Mouse (Mus musculus): Measurements from ENCODE around the gene Carns1. TPM values are rescaled to one million over a fixed set of nuclear protein-coding genes. Genes with fewer than 3 reads are reported as not detected.

Gene Carns1
- total and polyA plus RNA-seq, 3 experiments = 0.63 to 0.81 TPM; not detected in 1

GRCm38 (mm10) chr19:4171393-4172290, 3.6 kb downstream of the Carns1 start:
- no peaks in the 10 kb centered on the region; the same call in 1 of the 2 replicates for H3K79me2 ChIP-seq (ENCODE audit: control insufficient read depth, insufficient read depth, low read length, poor library complexity)
- peak; percentile 20 for DNase-seq (ENCODE audit: low read depth, low spot score)
- H3K27me3 ChIP-seq (ENCODE audit: control insufficient read depth in 1 of 2, insufficient read depth in 2 of 2, low read length in 2 of 2) = no peaks in the 10 kb centered on the region
- no peaks in the 10 kb centered on the region for H3K9me3 ChIP-seq (replicated peaks; ENCODE audit: insufficient read depth, low read length)
- no peak overlapping the region for H3K27ac ChIP-seq (ENCODE audit: control insufficient read depth, low read depth, low read length)
- TF ChIP-seq MAFK (IDR thresholded peaks at IDR 0.05; ENCODE audit: borderline replicate concordance, low read depth, low read length) (no peak), CHD2 (IDR thresholded peaks at IDR 0.05; ENCODE audit: low read length) (no peak), MAZ (IDR thresholded peaks at IDR 0.05; ENCODE audit: low read depth, low read length) (no peak), TAL1 (IDR thresholded peaks at IDR 0.05; ENCODE audit: low read length) (no peak), ETS1 (IDR thresholded peaks at IDR 0.05; ENCODE audit: low read depth, low read length) (no peak), TCF12 (IDR thresholded peaks at IDR 0.05; ENCODE audit: low read depth, low read length) (no peak), GATA1 (IDR thresholded peaks at IDR 0.05; ENCODE audit: low read depth, low read length) (no peak), ZMIZ1 (IDR thresholded peaks at IDR 0.05; ENCODE audit: low read depth, low read length) (no peak), UBTF (IDR thresholded peaks at IDR 0.05; ENCODE audit: borderline replicate concordance, insufficient read depth, low read depth, low read length) (no peak), RAD21 (IDR thresholded peaks at IDR 0.05; ENCODE audit: low read depth, low read length) (no peak), CHD1 (IDR thresholded peaks at IDR 0.05; ENCODE audit: low read depth, low read length) (no peak), NELFE (IDR thresholded peaks at IDR 0.05; ENCODE audit: low read depth, low read length) (no peak), POLR2AphosphoS5 (IDR thresholded peaks at IDR 0.05; ENCODE audit: borderline replicate concordance, low read depth, low read length) (no peak), MEF2A (IDR thresholded peaks at IDR 0.05; ENCODE audit: extremely low read depth, insufficient replicate concordance, low read depth, low read length, poor library complexity, severe bottlenecking) (no peak), ZKSCAN1 (IDR thresholded peaks at IDR 0.05; ENCODE audit: low read depth, low read length) (no peak), E2F4 (IDR thresholded peaks at IDR 0.05; ENCODE audit: borderline replicate concordance, low read depth, low read length) (no peak), SIN3A (IDR thresholded peaks at IDR 0.05; ENCODE audit: low read length) (no peak), MAX (IDR thresholded peaks at IDR 0.05; ENCODE audit: low read length) (no peak)
- no peak overlapping the region for H3K9ac ChIP-seq (ENCODE audit: control insufficient read depth, low read depth, low read length, poor library complexity, severe bottlenecking)
- H3K36me3 ChIP-seq (ENCODE audit: control insufficient read depth in 1 of 2, insufficient read depth in 2 of 2, low read length in 2 of 2) = peaks cover 0 to 4% of the 10 kb centered on the region in 2 experiments; a peak in 2 of 4 replicates
- peaks cover 0 to 8% of the 10 kb centered on the region in 2 experiments; a peak in 2 of 4 replicates for H3K4me1 ChIP-seq (ENCODE audit: control insufficient read depth in 1 of 2, insufficient read depth in 2 of 2, low read length in 2 of 2)
- H3K4me3 ChIP-seq (ENCODE audit: control insufficient read depth in 1 of 2, insufficient read depth in 1 of 2, low read depth in 2 of 2, low read length in 2 of 2) = no peak overlapping the region

Data from MEL (cell line).